ENCODE assay signal across 20 mouse cellular contexts in the genomic region with DNA sequence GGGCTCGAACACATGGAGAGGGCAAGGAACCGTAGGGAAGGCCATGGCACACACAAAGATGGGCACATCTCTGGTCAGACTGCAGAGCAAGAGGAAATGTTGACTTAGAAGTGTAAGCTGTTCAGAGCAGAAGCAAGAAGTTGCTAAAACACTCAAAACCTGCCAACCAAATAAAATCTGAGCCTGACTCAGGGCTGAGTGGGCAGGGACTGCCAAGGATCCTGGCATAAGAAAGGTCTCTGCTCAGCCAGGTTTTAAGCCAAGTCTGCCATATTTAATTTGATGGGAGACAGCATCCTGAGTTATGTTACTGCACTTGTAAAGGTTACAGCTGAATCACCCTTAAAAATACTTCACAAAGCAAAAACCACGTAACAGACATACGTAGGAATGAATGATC.
"Had no signal": no experiment of that assay in that cellular context is flagged by ENCODE, and none has a peak within 500 bp of the region (broad histone marks: within the 10 kb centered on the region; RNA-seq: fewer than 3 reads in every experiment).

No protein-coding gene starts in this region.

- H3K4me1 ChIP-seq: kidney, embryonic 15.5 days; limb, embryonic 10.5 days; limb, embryonic 13.5 days; liver, embryonic 12.5 days; liver, embryonic 15.5 days; lung, embryonic 15.5 days; megakaryocyte, embryonic 14.5 days had no signal

- H3K9ac ChIP-seq: kidney, embryonic 15.5 days; limb, embryonic 13.5 days; liver, embryonic 12.5 days; liver, embryonic 15.5 days; lung, embryonic 15.5 days had no signal

- H3K27me3 ChIP-seq: kidney, embryonic 15.5 days; limb, embryonic 13.5 days; liver, embryonic 12.5 days; liver, embryonic 15.5 days; lung, embryonic 15.5 days had no signal

- H3K9me3 ChIP-seq: kidney, embryonic 15.5 days; limb, embryonic 10.5 days; liver, embryonic 12.5 days; liver, embryonic 15.5 days; lung, embryonic 15.5 days had no signal

- DNase-seq: kidney, adult 8-10 months; kidney, postnatal 10 days; kidney, postnatal 36 days; layer of hippocampus, postnatal 36 days; liver; lung, adult 18-20 months; lung, postnatal 10 days; lung, postnatal 36 days; midbrain, embryonic 14.5 days; right cerebral cortex, postnatal 4 days; thymus, postnatal 25 days had no signal

- H3K4me3 ChIP-seq: kidney, embryonic 15.5 days; limb, embryonic 10.5 days; limb, embryonic 13.5 days; liver, embryonic 12.5 days; liver, embryonic 15.5 days; lung, embryonic 15.5 days; megakaryocyte, embryonic 14.5 days had no signal

- H3K36me3 ChIP-seq: limb, embryonic 10.5 days; liver, embryonic 12.5 days; liver, embryonic 15.5 days; lung, embryonic 15.5 days had no signal

- ATAC-seq: liver, embryonic 12.5 days had no signal

- H3K27ac ChIP-seq: kidney, embryonic 15.5 days; limb, embryonic 10.5 days; limb, embryonic 13.5 days; liver, embryonic 12.5 days; liver, embryonic 15.5 days; lung, embryonic 15.5 days; stomach, postnatal 0 days had no signal

- H3K4me2 ChIP-seq: kidney, embryonic 15.5 days; limb, embryonic 13.5 days; liver, embryonic 12.5 days; liver, embryonic 15.5 days; lung, embryonic 15.5 days; midbrain, embryonic 11.5 days had no signal
